Mouse (Mus musculus) right cerebral cortex, adult 2 months (tissue): ENCODE data around the gene Rnf31.
A peak's percentile ranks its signal among the peaks of the same experiment; 100 is the strongest.

Experiments used
- DNase-seq, 2 experiments: peaks; one replicate each; pipeline ENCODE4 v3.0.0; 2021 to 2022; ENCODE audit warnings: low spot score in 2 of 2

Rnf31 gene

GRCm38 (mm10) chr14:55604823-55605222 is 13.3 kb downstream of the Rnf31 start:
- no peak for DNase-seq

GRCm38 (mm10) chr14:55605743-55606459 is 14.4 kb downstream of the Rnf31 start:
- no peak for DNase-seq

- DNase-seq = no peak
Observed at GRCm38 (mm10) chr14:55608339-55608738, 16.8 kb downstream of the Rnf31 start.

GRCm38 (mm10) chr14:55613346-55613745 is 21.8 kb downstream of the Rnf31 start:
- no peak for DNase-seq

GRCm38 (mm10) chr14:55614565-55615178 is 23.2 kb downstream of the Rnf31 start:
- no peak for DNase-seq

GRCm38 (mm10) chr14:55615876-55616275 is 24.4 kb downstream of the Rnf31 start:
- DNase-seq = no peak

GRCm38 (mm10) chr14:55616844-55617243 is 25.3 kb downstream of the Rnf31 start:
- DNase-seq = no peak

GRCm38 (mm10) chr14:55617822-55618221 is 26.3 kb downstream of the Rnf31 start, which contains the start of gene Rec8:
TSS of gene Rec8 (plus strand) at chr14:55618037.
- DNase-seq = no peak

- no peak for DNase-seq
Observed at GRCm38 (mm10) chr14:55618486-55619195, 27.1 kb downstream of the Rnf31 start.

- no peak for DNase-seq
Observed at GRCm38 (mm10) chr14:55628077-55628827, 36.7 kb downstream of the Rnf31 start.

GRCm38 (mm10) chr14:55629312-55629711 is 37.8 kb downstream of the Rnf31 start:
- peak; percentile 39 to 42 for DNase-seq

- peak in 1 of 2 experiments; percentile 31 for DNase-seq
Observed at GRCm38 (mm10) chr14:55634874-55635522, 43.5 kb downstream of the Rnf31 start.

- DNase-seq = peak; percentile 88 to 89
Observed at GRCm38 (mm10) chr14:55635523-55636007, 44.1 kb downstream of the Rnf31 start, which contains the start of gene Ipo4. TSS of gene Ipo4 (minus strand) at chr14:55635957.

- no peak for DNase-seq
Observed at GRCm38 (mm10) chr14:55637795-55638194, 46.3 kb downstream of the Rnf31 start, which contains the start of gene Gm49378. TSS of gene Gm49378 (minus strand) at chr14:55637895.

- no peak for DNase-seq
Observed at GRCm38 (mm10) chr14:55640816-55641215, 49.3 kb downstream of the Rnf31 start.

GRCm38 (mm10) chr14:55641291-55641690 is 49.8 kb downstream of the Rnf31 start:
- DNase-seq = no peak

- no peak for DNase-seq
Observed at GRCm38 (mm10) chr14:55642679-55643059, 51.2 kb downstream of the Rnf31 start.

- peak; percentile 85 to 92 for DNase-seq
Observed at GRCm38 (mm10) chr14:55643060-55643907, 51.8 kb downstream of the Rnf31 start, which contains the start of gene Tm9sf1. TSS of gene Tm9sf1 (minus strand) at chr14:55643806.

- DNase-seq = no peak
Observed at GRCm38 (mm10) chr14:55644261-55644888, 52.9 kb downstream of the Rnf31 start.

- no peak for DNase-seq
Observed at GRCm38 (mm10) chr14:55649884-55650283, 58.4 kb downstream of the Rnf31 start, which contains the start of gene Tssk4. TSS of gene Tssk4 (plus strand) at chr14:55650184.
